Mouse (Mus musculus) C2C12 (cell line): Measurements from ENCODE around the gene Ring1. TPM values are rescaled to one million over a fixed set of nuclear protein-coding genes. Genes with fewer than 3 reads are reported as not detected.

ENCODE experiments used
- H3K27me3 ChIP-seq: one replicate; pipeline ENCODE4 v1.6.1; 2011; ENCODE audit not compliant: control insufficient read depth, insufficient read depth, insufficient read length
- H3K36me3 ChIP-seq: one replicate; pipeline ENCODE4 v1.6.1; 2011; ENCODE audit not compliant: control insufficient read depth, insufficient read depth
- H3K4me3 ChIP-seq: one replicate; pipeline ENCODE4 v1.5.1; 2011; ENCODE audit warnings: mild to moderate bottlenecking, control low read depth; ENCODE audit not compliant: poor library complexity, insufficient read depth, severe bottlenecking
- H3K79me2 ChIP-seq: one replicate; pipeline ENCODE4 v1.6.1; 2011; ENCODE audit not compliant: control insufficient read depth, insufficient read depth
- H3K79me3 ChIP-seq: one replicate; pipeline ENCODE4 v1.6.1; 2011; ENCODE audit warnings: low read depth, control low read depth
- H3ac ChIP-seq: one replicate; pipeline ENCODE3; 2011; ENCODE audit warnings: low read depth; ENCODE audit not compliant: control insufficient read depth, insufficient read length
- CEBPB ChIP-seq: IDR thresholded peaks from one replicate; pipeline ENCODE4 v1.6.1; 2011; ENCODE audit warnings: low read depth, mild to moderate bottlenecking, control low read depth, moderate library complexity
- CTCF ChIP-seq: IDR thresholded peaks from one replicate; pipeline ENCODE4 v1.5.1; 2011; ENCODE audit not compliant: control insufficient read depth, insufficient read depth, insufficient read length
- FOSL1 ChIP-seq: IDR thresholded peaks from one replicate; pipeline ENCODE4 v1.8.0; 2011; ENCODE audit warnings: mild to moderate bottlenecking, low read length; ENCODE audit not compliant: poor library complexity, insufficient read depth, severe bottlenecking
- MAX ChIP-seq: IDR thresholded peaks from one replicate; pipeline ENCODE4 v1.6.1; 2011; ENCODE audit warnings: mild to moderate bottlenecking, control low read depth
- MYOD1 ChIP-seq: IDR thresholded peaks from one replicate; pipeline ENCODE4 v1.6.1; 2011; ENCODE audit warnings: low read depth; ENCODE audit not compliant: control insufficient read depth, insufficient read length
- MYOG ChIP-seq: IDR thresholded peaks from one replicate; pipeline ENCODE4 v1.6.1; 2011; ENCODE audit not compliant: control insufficient read depth, insufficient read length; ENCODE audit errors: extremely low read depth
- USF1 ChIP-seq: IDR thresholded peaks from one replicate; pipeline ENCODE4 v1.6.1; 2011; ENCODE audit warnings: low read depth, mild to moderate bottlenecking, control low read depth, moderate library complexity
- long read RNA-seq, 2 experiments: library from polyadenylated mRNA; unstranded; transcript quantifications; one replicate each; pipeline ENCODE4 v2.0.0; 2019 to 2020
- polyA plus RNA-seq: library from polyadenylated mRNA; unstranded; fragments of >200 nt; fragmentation: generic; extraction: Trizol; gene quantifications from one replicate; pipeline ENCODE4 v1.2.1, GENCODE M21; 2012; ENCODE audit warnings: missing spikeins

The Ring1 gene
- polyA plus RNA-seq = 26.8 TPM
- long read RNA-seq, experiment 1, partial matches to known transcripts = 1 of 4 reads
- long read RNA-seq, experiment 1, other reads (novel, unspliced or antisense) = 0 of 4 reads
- long read RNA-seq, experiment 2, transcript Ring1-201 (7 exons, 2,034 nt) = major isoform, 59 of 62 reads
- long read RNA-seq, experiment 2, partial matches to known transcripts = 0 of 62 reads
- long read RNA-seq, experiment 2, other reads (novel, unspliced or antisense) = 3 of 62 reads

GRCm38 (mm10) chr17:34024317-34024821 is at the start of gene Ring1:
Gene Ring1, minus strand, starts transcription at chr17:34024680.
- H3K4me3 ChIP-seq = peak within 1 kb of the TSS; percentile 61

GRCm38 (mm10) chr17:34072091-34072490 is 47.6 kb upstream of the Ring1 start:
- H3K27me3 ChIP-seq = peaks cover 1% of the 10 kb centered on the region
- no peak for TF ChIP-seq MYOD1
- TF ChIP-seq MYOG = no peak
- no peak for TF ChIP-seq CEBPB
- no peak for TF ChIP-seq CTCF
- TF ChIP-seq USF1 = no peak
- no peak for TF ChIP-seq MAX
- no peak for TF ChIP-seq FOSL1
- no peak overlapping the region for H3ac ChIP-seq
- no peaks in the 10 kb centered on the region for H3K79me2 ChIP-seq
- H3K4me3 ChIP-seq = no peak overlapping the region
- no peaks in the 10 kb centered on the region for H3K79me3 ChIP-seq
- no peaks in the 10 kb centered on the region for H3K36me3 ChIP-seq

More at GRCm38 (mm10) chr17:34024317-34024821, at the start of gene Ring1:
- Histone ChIP-seq H3K79me3 (peaks cover 6% of the 10 kb centered on the region), H3K36me3 (peaks cover 14% of the 10 kb centered on the region), H3ac (peak within 1 kb of the TSS; percentile 87), H3K79me2 (peaks cover 11% of the 10 kb centered on the region), H3K27me3 (no peaks in the 10 kb centered on the region)
- no peak for TF ChIP-seq MYOD1
- TF ChIP-seq MAX = peak; percentile 52

GRCm38 (mm10) chr17:34068864-34069263 is 44.4 kb upstream of the Ring1 start:
- H3K27me3 ChIP-seq = peaks cover 3% of the 10 kb centered on the region
- H3K79me2 ChIP-seq = no peaks in the 10 kb centered on the region
- no peak for TF ChIP-seq USF1
- no peak for TF ChIP-seq MAX
- no peak for TF ChIP-seq FOSL1
- no peak for TF ChIP-seq CTCF
- TF ChIP-seq MYOD1 = no peak
- no peak for TF ChIP-seq CEBPB
- TF ChIP-seq MYOG = no peak
- no peaks in the 10 kb centered on the region for H3K79me3 ChIP-seq
- no peaks in the 10 kb centered on the region for H3K36me3 ChIP-seq
- no peak overlapping the region for H3K4me3 ChIP-seq
- no peak overlapping the region for H3ac ChIP-seq

GRCm38 (mm10) chr17:34057224-34057623 is 32.7 kb upstream of the Ring1 start:
- H3K27me3 ChIP-seq = no peaks in the 10 kb centered on the region
- no peak overlapping the region for H3ac ChIP-seq
- no peaks in the 10 kb centered on the region for H3K79me2 ChIP-seq
- H3K36me3 ChIP-seq = no peaks in the 10 kb centered on the region
- no peak overlapping the region for H3K4me3 ChIP-seq
- TF ChIP-seq USF1 (no peak), FOSL1 (no peak), MAX (no peak), MYOD1 (no peak), CTCF (no peak), CEBPB (no peak)
- no peaks in the 10 kb centered on the region for H3K79me3 ChIP-seq

GRCm38 (mm10) chr17:34047404-34048050 is 23.0 kb upstream of the Ring1 start:
- no peaks in the 10 kb centered on the region for H3K79me2 ChIP-seq
- no peak for TF ChIP-seq USF1
- no peak for TF ChIP-seq CTCF
- no peak for TF ChIP-seq MYOG
- no peak for TF ChIP-seq MYOD1
- no peak for TF ChIP-seq MAX
- TF ChIP-seq CEBPB = no peak
- TF ChIP-seq FOSL1 = no peak
- H3K36me3 ChIP-seq = no peaks in the 10 kb centered on the region
- no peaks in the 10 kb centered on the region for H3K79me3 ChIP-seq
- H3K4me3 ChIP-seq = no peak overlapping the region
- H3ac ChIP-seq = no peak overlapping the region
- no peaks in the 10 kb centered on the region for H3K27me3 ChIP-seq
